Mouse (Mus musculus) G1E (cell line): ENCODE results near the gene Ski.

ENCODE experiments used
- CTCF ChIP-seq: IDR thresholded peaks from 2 replicates; pipeline ENCODE4 v1.5.1; 2012; ENCODE audit warnings: low read depth, low read length, inconsistent platforms, mixed read lengths
- TAL1 ChIP-seq: conservative IDR thresholded peaks from 2 replicates; pipeline ENCODE4 v1.6.1; 2012; ENCODE audit warnings: low read depth, low read length, inconsistent platforms, mixed read lengths

GRCm38 (mm10) chr4:155249648-155250351, 27.4 kb upstream of the Ski start, which contains the start of gene Faap20:
- TF ChIP-seq CTCF, result no peak
- no peak for TF ChIP-seq TAL1
